Mouse (Mus musculus): Measurements from ENCODE around the gene Clpsl2.

- no peak for TF ChIP-seq POLR2A (IDR thresholded peaks at IDR 0.05; ENCODE audit: low read depth, low read length)
- TF ChIP-seq CTCF (IDR thresholded peaks at IDR 0.05; ENCODE audit: borderline replicate concordance, insufficient read depth, low read length) = no peak
These were observed 27.3 kb upstream of the Clpsl2 start for GRCm38 (mm10) chr17:28521920-28522319.
